Mouse (Mus musculus) myocyte (in vitro differentiated cells): ENCODE measurements at regions not wholly inside any gene's neighbourhood (a gene's known extent, or its start where the extent isn't known, plus 50 kb on each side); places are given as distances from the start of the nearest gene placed in this dataset.

Experiments used
- MAX ChIP-seq: IDR thresholded peaks from one replicate; pipeline ENCODE4 v1.6.1; 2011; ENCODE audit warnings: low read depth, mild to moderate bottlenecking, control low read depth
- POLR2A ChIP-seq: IDR thresholded peaks from one replicate; pipeline ENCODE4 v1.6.1; 2011; ENCODE audit warnings: low read depth, mild to moderate bottlenecking, control low read depth, moderate library complexity; ENCODE audit not compliant: insufficient read length

DNA sequence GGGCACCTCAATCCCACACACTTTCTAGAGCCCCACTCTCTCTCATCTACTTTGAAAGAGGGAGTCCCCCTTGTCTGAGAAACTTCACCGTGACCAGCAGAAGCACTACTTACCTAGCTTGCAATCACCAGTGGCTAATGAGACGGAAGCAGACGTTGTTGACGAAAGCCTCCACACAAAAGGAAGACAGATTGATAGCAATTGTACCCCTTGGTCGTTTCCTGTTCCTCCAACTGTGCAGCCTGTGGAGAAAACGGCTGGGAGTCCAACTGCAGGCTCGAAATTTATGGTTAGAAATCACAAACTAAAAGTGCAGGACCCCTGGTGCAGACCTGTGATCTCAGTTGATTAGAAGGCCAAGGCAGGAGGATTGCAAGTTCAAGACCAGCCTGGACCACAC, 155.8 kb upstream of the Jarid2 start:
- TF ChIP-seq POLR2A (no peak), MAX (no peak)
